Mouse (Mus musculus): ENCODE measurements around the gene Akap17b. TPM values are rescaled to one million over a fixed set of nuclear protein-coding genes. Genes with fewer than 3 reads are reported as not detected.

Gene Akap17b
- total and polyA plus RNA-seq, 3 experiments, result 1.7 to 4.3 (median 2.9) TPM

GRCm38 (mm10) chrX:36598861-36599344 lies 46.3 kb downstream of the Akap17b start:
- no peak overlapping the region for H3K27ac ChIP-seq (ENCODE audit: insufficient read depth, low read depth)
- peaks cover 7% of the 10 kb centered on the region for H3K79me2 ChIP-seq (replicated peaks; ENCODE audit: control insufficient read depth, extremely low read depth, insufficient read depth, poor library complexity, severe bottlenecking)
- dilution Hi-C loops (cut with MboI; ENCODE audit: extremely low pct_ligation_motif_present, extremely low pct_unique_long_range_greater_than_20kb, low sequenced_read_pairs), result no loop called here
- no peaks in the 10 kb centered on the region for H3K27me3 ChIP-seq (replicated peaks)
- no peaks in the 10 kb centered on the region for H3K9me3 ChIP-seq (replicated peaks; ENCODE audit: low read length)
- H3K9ac ChIP-seq (ENCODE audit: insufficient read depth, low read depth), result peak overlapping the region; percentile 87
- peak overlapping the region; percentile 65 for H3K4me2 ChIP-seq (ENCODE audit: insufficient read depth, low read depth, poor library complexity, severe bottlenecking)
- peak; percentile 9 for DNase-seq (ENCODE audit: extremely low read depth)
- TF ChIP-seq MXI1 (IDR thresholded peaks at IDR 0.05; ENCODE audit: low read depth, low read length) (peak; percentile 46; the same call in 1 of the 2 replicates), NRF1 (IDR thresholded peaks at IDR 0.05; ENCODE audit: low read depth, low read length) (peak; percentile 73), UBTF (IDR thresholded peaks at IDR 0.05; ENCODE audit: low read depth, low read length) (no peak), E2F4 (IDR thresholded peaks at IDR 0.05; ENCODE audit: insufficient replicate concordance, low read depth, low read length) (no peak)
- peaks cover 3 to 15% of the 10 kb centered on the region in 2 experiments; a peak in 3 of 4 replicates for H3K4me1 ChIP-seq (ENCODE audit: control insufficient read depth in 1 of 2, insufficient read depth in 2 of 2)
- in situ Hi-C loops (cut with MboI; ENCODE audit: low pct_ligation_motif_present, low pct_unique_long_range_greater_than_20kb, low sequenced_read_pairs), result no loop called here
- peak overlapping the region; percentile 59 to 100 (median 71) for H3K4me3 ChIP-seq (replicated peaks in 1 of 3; ENCODE audit: low read depth in 2 of 3, low read length in 2 of 3, poor library complexity in 1 of 3)
- peaks cover 8 to 20% of the 10 kb centered on the region in 2 experiments for H3K36me3 ChIP-seq (replicated peaks in 1 of 2; ENCODE audit: control insufficient read depth in 1 of 2, insufficient read depth in 1 of 2, low read length in 1 of 2)

GRCm38 (mm10) chrX:36598390-36598810 lies 46.8 kb downstream of the Akap17b start:
- H3K4me1 ChIP-seq (ENCODE audit: control insufficient read depth in 1 of 2, insufficient read depth in 2 of 2), result peaks cover 3 to 15% of the 10 kb centered on the region in 2 experiments; a peak in 3 of 4 replicates
- H3K27me3 ChIP-seq (replicated peaks), result no peaks in the 10 kb centered on the region
- H3K36me3 ChIP-seq (replicated peaks in 1 of 2; ENCODE audit: control insufficient read depth in 1 of 2, insufficient read depth in 1 of 2, low read length in 1 of 2), result peaks cover 6 to 15% of the 10 kb centered on the region in 2 experiments
- H3K4me3 ChIP-seq (replicated peaks in 1 of 3; ENCODE audit: low read depth in 2 of 3, low read length in 2 of 3, poor library complexity in 1 of 3), result peak overlapping the region; percentile 61 to 100 (median 71)
- dilution Hi-C loops (cut with MboI; ENCODE audit: extremely low pct_ligation_motif_present, extremely low pct_unique_long_range_greater_than_20kb, low sequenced_read_pairs), result no loop called here
- H3K9me3 ChIP-seq (replicated peaks; ENCODE audit: low read length), result no peaks in the 10 kb centered on the region
- DNase-seq (ENCODE audit: extremely low read depth), result no peak
- H3K4me2 ChIP-seq (ENCODE audit: insufficient read depth, low read depth, poor library complexity, severe bottlenecking), result 0 out of 2 replicates have a peak overlapping the region, but pooled peaks have one; percentile 65
- peak overlapping the region; percentile 50 for H3K27ac ChIP-seq (ENCODE audit: insufficient read depth, low read depth)
- H3K9ac ChIP-seq (ENCODE audit: insufficient read depth, low read depth), result peak overlapping the region; percentile 87
- in situ Hi-C loops (cut with MboI; ENCODE audit: low pct_ligation_motif_present, low pct_unique_long_range_greater_than_20kb, low sequenced_read_pairs), result no loop called here
- peak; percentile 5; the same call in 1 of the 2 replicates for TF ChIP-seq TCF12 (IDR thresholded peaks at IDR 0.05; ENCODE audit: low read depth, low read length)
- no peak for TF ChIP-seq ZMIZ1 (IDR thresholded peaks at IDR 0.05; ENCODE audit: low read depth, low read length)
- no peak; the same call in 1 of the 2 replicates for TF ChIP-seq SIN3A (IDR thresholded peaks at IDR 0.05; ENCODE audit: low read length)
- no peak for TF ChIP-seq USF2 (conservative IDR thresholded peaks at IDR 0.05; ENCODE audit: low read depth, low read length)
- no peak for TF ChIP-seq UBTF (IDR thresholded peaks at IDR 0.05; ENCODE audit: low read depth, low read length)
- TF ChIP-seq RAD21 (IDR thresholded peaks at IDR 0.05; ENCODE audit: low read depth, low read length), result no peak
- H3K79me2 ChIP-seq (replicated peaks; ENCODE audit: control insufficient read depth, extremely low read depth, insufficient read depth, poor library complexity, severe bottlenecking), result peaks cover 7% of the 10 kb centered on the region

- in situ Hi-C loops (cut with MboI; ENCODE audit: low pct_ligation_motif_present, low pct_unique_long_range_greater_than_20kb, low sequenced_read_pairs), result no loop called here
- no peaks in the 10 kb centered on the region for H3K27me3 ChIP-seq (replicated peaks)
- peak within 1 kb of the TSS; percentile 65 for H3K4me2 ChIP-seq (ENCODE audit: insufficient read depth, low read depth, poor library complexity, severe bottlenecking)
- peaks cover 3 to 10% of the 10 kb centered on the region in 2 experiments for H3K36me3 ChIP-seq (replicated peaks in 1 of 2; ENCODE audit: control insufficient read depth in 1 of 2, insufficient read depth in 1 of 2, low read length in 1 of 2)
- H3K79me2 ChIP-seq (replicated peaks; ENCODE audit: control insufficient read depth, extremely low read depth, insufficient read depth, poor library complexity, severe bottlenecking), result peaks cover 7% of the 10 kb centered on the region
- H3K9me3 ChIP-seq (replicated peaks; ENCODE audit: low read length), result no peaks in the 10 kb centered on the region
- dilution Hi-C loops (cut with MboI; ENCODE audit: extremely low pct_ligation_motif_present, extremely low pct_unique_long_range_greater_than_20kb, low sequenced_read_pairs), result no loop called here
- DNase-seq (ENCODE audit: extremely low read depth), result peak; percentile 67
- peak within 1 kb of the TSS; percentile 61 to 100 (median 71) for H3K4me3 ChIP-seq (replicated peaks in 1 of 3; ENCODE audit: low read depth in 2 of 3, low read length in 2 of 3, poor library complexity in 1 of 3)
- H3K9ac ChIP-seq (ENCODE audit: insufficient read depth, low read depth), result peak within 1 kb of the TSS; percentile 87
- peak within 1 kb of the TSS; percentile 50 for H3K27ac ChIP-seq (ENCODE audit: insufficient read depth, low read depth)
- peaks cover 3 to 15% of the 10 kb centered on the region in 2 experiments; a peak in 3 of 4 replicates for H3K4me1 ChIP-seq (ENCODE audit: control insufficient read depth in 1 of 2, insufficient read depth in 2 of 2)
- TF ChIP-seq MYC (IDR thresholded peaks at IDR 0.05; ENCODE audit: low read depth, low read length) (0 out of 2 replicates have a peak, but pooled peaks have one; percentile 17), PAX5 (IDR thresholded peaks at IDR 0.05; ENCODE audit: low read length) (no peak), E2F4 (IDR thresholded peaks at IDR 0.05; ENCODE audit: insufficient replicate concordance, low read depth, low read length) (no peak), IRF4 (IDR thresholded peaks at IDR 0.05; ENCODE audit: low read depth, low read length) (peak; percentile 27; the same call in 1 of the 2 replicates), ZNF384 (IDR thresholded peaks at IDR 0.05; ENCODE audit: low read depth, low read length) (no peak), NELFE (IDR thresholded peaks at IDR 0.05; ENCODE audit: low read depth, low read length) (peak; percentile 97), UBTF (IDR thresholded peaks at IDR 0.05; ENCODE audit: low read depth, low read length) (no peak), ZMIZ1 (IDR thresholded peaks at IDR 0.05; ENCODE audit: low read depth, low read length) (peak; percentile 93), CHD1 (IDR thresholded peaks at IDR 0.05; ENCODE audit: low read depth, low read length) (no peak), ELF1 (IDR thresholded peaks at IDR 0.05; ENCODE audit: low read depth, low read length) (0 out of 2 replicates have a peak, but pooled peaks have one; percentile 27), TCF12 (IDR thresholded peaks at IDR 0.05; ENCODE audit: low read depth, low read length) (peak; percentile 81), GABPA (IDR thresholded peaks at IDR 0.05; ENCODE audit: insufficient replicate concordance, low read depth, low read length) (no peak), SIN3A (IDR thresholded peaks at IDR 0.05; ENCODE audit: low read length) (peak; percentile 57; the same call in 1 of the 2 replicates), USF2 (conservative IDR thresholded peaks at IDR 0.05; ENCODE audit: low read depth, low read length) (no peak), JUND (conservative IDR thresholded peaks at IDR 0.05; ENCODE audit: low read depth, low read length) (no peak), ZC3H11A (IDR thresholded peaks at IDR 0.05; ENCODE audit: low read depth, low read length) (no peak), POLR2A (IDR thresholded peaks at IDR 0.05; ENCODE audit: low read depth, low read length) (peak; percentile 99), RCOR1 (conservative IDR thresholded peaks at IDR 0.05; ENCODE audit: low read depth, low read length) (no peak)
Observed at GRCm38 (mm10) chrX:36597707-36598389, 47.3 kb downstream of the Akap17b start, which contains the start of gene Pgrmc1. Gene Pgrmc1 (plus strand): TSS chrX:36598206.
